Mouse (Mus musculus): ENCODE measurements around the gene Alg5. TPM values are rescaled to one million over a fixed set of nuclear protein-coding genes. Genes with fewer than 3 reads are reported as not detected.

Alg5 gene
- polyA plus RNA-seq, 1 experiment from 2014 or later = 66.3 TPM

DNA sequence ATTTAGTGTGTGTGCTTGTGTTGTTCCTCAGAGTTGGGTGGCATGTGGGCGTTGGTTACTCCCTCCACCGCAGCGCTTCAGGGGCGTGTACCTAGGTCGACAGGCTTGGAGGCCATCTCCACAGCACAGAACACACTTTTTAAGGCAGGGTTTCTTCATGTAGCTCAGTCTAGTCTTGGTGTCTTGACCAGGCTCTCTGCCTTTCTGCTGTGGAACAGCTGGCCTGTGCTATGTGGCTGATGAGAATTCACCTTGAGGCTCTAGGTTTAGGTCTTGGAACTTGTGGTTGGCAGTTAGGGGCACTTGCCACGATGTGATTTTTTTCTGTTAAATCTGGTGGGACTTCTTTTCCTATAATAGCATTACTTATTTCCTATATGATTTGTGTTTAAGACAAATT is 21.1 kb upstream of the Alg5 start, which contains the start of gene Gm21958:
Gene Gm21958 (minus strand): TSS at position 101 of the 400 bp plus-strand sequence.
- no peak within 1 kb of the TSS for H3K4me3 ChIP-seq (ENCODE audit: low read depth, low read length)
- H3K27ac ChIP-seq (replicated peaks; ENCODE audit: low read depth, low read length) = no peak within 1 kb of the TSS
- H3K9me3 ChIP-seq (ENCODE audit: control insufficient read depth, low read length) = no peaks in the 10 kb centered on the region
- H3K27me3 ChIP-seq (replicated peaks; ENCODE audit: control insufficient read depth, insufficient read depth, low read length) = no peaks in the 10 kb centered on the region
- 88% methylated on average over 6 of the region's 6 CpGs for WGBS
- no peak within 1 kb of the TSS for H3K4me2 ChIP-seq (ENCODE audit: low read depth, low read length)
- no peak within 1 kb of the TSS for H3K9ac ChIP-seq (ENCODE audit: low read depth, low read length)
- DNase-seq (ENCODE audit: low spot score) (no peak), ATAC-seq (ENCODE audit: low read depth) (no peak)
- peaks cover 87% of the 10 kb centered on the region for H3K36me3 ChIP-seq (ENCODE audit: control insufficient read depth, insufficient read depth, low read length)
- no peaks in the 10 kb centered on the region for H3K4me1 ChIP-seq (ENCODE audit: control insufficient read depth, insufficient read depth, low read length)

- DNase-seq (ENCODE audit: low spot score) = no peak
- no peak overlapping the region for H3K27ac ChIP-seq (replicated peaks; ENCODE audit: low read depth, low read length)
- no peak overlapping the region for H3K4me3 ChIP-seq (ENCODE audit: low read depth, low read length)
- H3K4me2 ChIP-seq (ENCODE audit: low read depth, low read length) = no peak overlapping the region
- H3K9me3 ChIP-seq (ENCODE audit: control insufficient read depth, low read length) = no peaks in the 10 kb centered on the region
- no peaks in the 10 kb centered on the region for H3K27me3 ChIP-seq (replicated peaks; ENCODE audit: control insufficient read depth, insufficient read depth, low read length)
- no peaks in the 10 kb centered on the region for H3K4me1 ChIP-seq (ENCODE audit: control insufficient read depth, insufficient read depth, low read length)
- H3K9ac ChIP-seq (ENCODE audit: low read depth, low read length) = no peak overlapping the region
- WGBS = 95% methylated on average over 6 of the region's 6 CpGs
- H3K36me3 ChIP-seq (ENCODE audit: control insufficient read depth, insufficient read depth, low read length) = peaks cover 79% of the 10 kb centered on the region
- no peak for ATAC-seq (ENCODE audit: low read depth)
Observed at GRCm38 (mm10) chr3:54715461-54715860, 19.9 kb upstream of the Alg5 start.

- 91% methylated on average over 6 of the region's 6 CpGs for WGBS
- H3K36me3 ChIP-seq (ENCODE audit: control insufficient read depth, insufficient read depth, low read length) = peaks cover 80% of the 10 kb centered on the region
- no peaks in the 10 kb centered on the region for H3K9me3 ChIP-seq (ENCODE audit: control insufficient read depth, low read length)
- no peak overlapping the region for H3K9ac ChIP-seq (ENCODE audit: low read depth, low read length)
- no peaks in the 10 kb centered on the region for H3K4me1 ChIP-seq (ENCODE audit: control insufficient read depth, insufficient read depth, low read length)
- DNase-seq (ENCODE audit: low spot score) (no peak), ATAC-seq (ENCODE audit: low read depth) (no peak)
- no peak overlapping the region for H3K4me2 ChIP-seq (ENCODE audit: low read depth, low read length)
- no peaks in the 10 kb centered on the region for H3K27me3 ChIP-seq (replicated peaks; ENCODE audit: control insufficient read depth, insufficient read depth, low read length)
- no peak overlapping the region for H3K4me3 ChIP-seq (ENCODE audit: low read depth, low read length)
- H3K27ac ChIP-seq (replicated peaks; ENCODE audit: low read depth, low read length) = no peak overlapping the region
Observed at GRCm38 (mm10) chr3:54717348-54717747, 18.0 kb upstream of the Alg5 start.

DNA sequence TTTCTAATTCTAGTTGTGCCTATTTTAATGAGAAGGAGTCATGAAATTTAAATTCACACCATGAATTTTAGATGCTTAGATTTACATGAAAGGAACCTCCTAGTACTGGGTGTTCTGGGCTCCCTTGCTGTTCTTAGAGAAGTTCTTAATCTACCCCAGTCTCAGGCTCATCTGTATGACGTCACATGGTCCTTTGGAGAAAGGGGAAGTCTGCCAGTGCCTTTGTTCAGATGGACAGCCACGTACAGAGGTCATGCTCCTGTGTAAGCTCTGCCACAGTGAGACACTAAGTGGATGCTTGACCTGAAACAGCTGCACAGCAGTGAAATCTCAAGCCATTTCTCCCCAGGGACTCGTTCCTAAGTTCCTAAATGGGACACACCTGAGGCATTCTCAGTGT is 16.4 kb upstream of the Alg5 start:
- DNase-seq (ENCODE audit: low spot score) (no peak), ATAC-seq (ENCODE audit: low read depth) (no peak)
- WGBS = 69% methylated on average over 3 of the region's 3 CpGs
- Histone ChIP-seq H3K27me3 (replicated peaks; ENCODE audit: control insufficient read depth, insufficient read depth, low read length) (no peaks in the 10 kb centered on the region), H3K4me3 (ENCODE audit: low read depth, low read length) (no peak overlapping the region), H3K36me3 (ENCODE audit: control insufficient read depth, insufficient read depth, low read length) (peaks cover 86% of the 10 kb centered on the region), H3K9ac (ENCODE audit: low read depth, low read length) (no peak overlapping the region), H3K9me3 (ENCODE audit: control insufficient read depth, low read length) (no peaks in the 10 kb centered on the region), H3K27ac (replicated peaks; ENCODE audit: low read depth, low read length) (no peak overlapping the region), H3K4me2 (ENCODE audit: low read depth, low read length) (no peak overlapping the region), H3K4me1 (ENCODE audit: control insufficient read depth, insufficient read depth, low read length) (no peaks in the 10 kb centered on the region)

DNA sequence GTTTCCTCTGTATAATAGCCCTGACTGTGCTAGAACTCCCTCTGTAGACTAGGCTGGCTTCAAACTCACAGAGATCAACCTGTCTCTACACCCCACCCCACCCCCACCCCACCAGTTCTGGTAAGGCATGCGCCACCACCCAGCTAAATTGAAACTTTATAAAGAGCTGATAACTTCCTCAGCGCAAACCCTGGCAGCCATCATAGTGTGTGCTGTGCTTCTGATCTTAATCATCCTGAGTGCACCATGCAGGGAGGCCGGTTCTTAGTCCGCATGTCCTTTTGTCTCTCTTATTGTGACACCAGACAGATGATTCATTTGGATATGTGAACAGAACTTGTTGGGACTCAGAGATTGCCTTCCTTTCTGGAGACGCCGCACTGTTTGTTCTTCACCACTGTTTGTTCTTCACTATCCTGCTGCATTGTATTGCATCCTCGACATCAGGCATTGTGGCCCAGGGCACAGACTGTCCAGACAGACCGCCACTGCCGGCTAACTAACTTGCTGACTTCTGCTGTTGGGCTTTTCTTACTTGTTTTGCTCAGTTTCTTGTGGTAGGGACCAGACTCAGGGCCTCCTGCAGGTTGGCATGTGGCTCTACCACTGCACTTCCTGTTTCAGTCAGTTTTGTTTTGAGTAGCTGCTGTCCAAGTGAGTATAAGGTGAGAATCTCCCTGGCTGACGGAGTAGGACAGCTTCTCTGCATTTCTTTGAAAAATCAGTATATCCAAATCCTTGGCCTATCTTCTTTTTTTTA is 11.4 kb upstream of the Alg5 start:
- no peak overlapping the region for H3K9ac ChIP-seq (ENCODE audit: low read depth, low read length)
- ATAC-seq (ENCODE audit: low read depth) (no peak), DNase-seq (ENCODE audit: low spot score) (no peak)
- no peak overlapping the region for H3K4me2 ChIP-seq (ENCODE audit: low read depth, low read length)
- no peak overlapping the region for H3K27ac ChIP-seq (replicated peaks; ENCODE audit: low read depth, low read length)
- no peaks in the 10 kb centered on the region for H3K9me3 ChIP-seq (ENCODE audit: control insufficient read depth, low read length)
- no peaks in the 10 kb centered on the region for H3K27me3 ChIP-seq (replicated peaks; ENCODE audit: control insufficient read depth, insufficient read depth, low read length)
- no peaks in the 10 kb centered on the region for H3K4me1 ChIP-seq (ENCODE audit: control insufficient read depth, insufficient read depth, low read length)
- no peak overlapping the region for H3K4me3 ChIP-seq (ENCODE audit: low read depth, low read length)
- H3K36me3 ChIP-seq (ENCODE audit: control insufficient read depth, insufficient read depth, low read length) = peaks cover 81% of the 10 kb centered on the region
- 88% methylated on average over 10 of the region's 10 CpGs for WGBS

DNA sequence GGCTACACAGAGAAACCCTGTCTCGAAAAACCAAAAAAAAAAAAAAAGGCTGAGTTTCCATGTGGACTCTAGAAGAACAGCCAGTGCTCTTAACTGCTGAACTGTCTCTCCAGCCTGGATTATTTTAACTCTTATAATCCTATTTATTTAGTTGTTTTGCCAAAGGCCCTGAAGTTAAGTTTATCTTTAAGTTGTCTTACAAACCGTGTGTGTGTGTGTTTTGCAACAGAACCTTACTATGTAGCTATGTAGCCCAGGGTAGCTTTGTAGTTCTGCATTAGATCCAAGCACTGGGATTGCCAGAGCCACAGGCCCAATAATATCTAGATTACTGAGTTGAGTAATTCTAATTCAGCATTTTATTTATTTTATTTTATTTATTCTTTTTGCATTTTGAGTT is 10.0 kb upstream of the Alg5 start:
- no peak overlapping the region for H3K9ac ChIP-seq (ENCODE audit: low read depth, low read length)
- DNase-seq (ENCODE audit: low spot score) (no peak), ATAC-seq (ENCODE audit: low read depth) (no peak)
- H3K27me3 ChIP-seq (replicated peaks; ENCODE audit: control insufficient read depth, insufficient read depth, low read length) = no peaks in the 10 kb centered on the region
- no peak overlapping the region for H3K27ac ChIP-seq (replicated peaks; ENCODE audit: low read depth, low read length)
- no peak overlapping the region for H3K4me2 ChIP-seq (ENCODE audit: low read depth, low read length)
- no peaks in the 10 kb centered on the region for H3K9me3 ChIP-seq (ENCODE audit: control insufficient read depth, low read length)
- no peak overlapping the region for H3K4me3 ChIP-seq (ENCODE audit: low read depth, low read length)
- WGBS = 81% methylated on average over 2 of the region's 2 CpGs
- H3K36me3 ChIP-seq (ENCODE audit: control insufficient read depth, insufficient read depth, low read length) = peaks cover 89% of the 10 kb centered on the region
- H3K4me1 ChIP-seq (ENCODE audit: control insufficient read depth, insufficient read depth, low read length) = no peaks in the 10 kb centered on the region

GRCm38 (mm10) chr3:54727588-54727987 is 7.8 kb upstream of the Alg5 start:
- no peaks in the 10 kb centered on the region for H3K9me3 ChIP-seq (ENCODE audit: control insufficient read depth, low read length)
- H3K4me1 ChIP-seq (ENCODE audit: control insufficient read depth, insufficient read depth, low read length) = no peaks in the 10 kb centered on the region
- H3K4me3 ChIP-seq (ENCODE audit: low read depth, low read length) = no peak overlapping the region
- no peak for DNase-seq (ENCODE audit: low spot score)
- no peak overlapping the region for H3K4me2 ChIP-seq (ENCODE audit: low read depth, low read length)
- H3K36me3 ChIP-seq (ENCODE audit: control insufficient read depth, insufficient read depth, low read length) = peaks cover 89% of the 10 kb centered on the region
- no peaks in the 10 kb centered on the region for H3K27me3 ChIP-seq (replicated peaks; ENCODE audit: control insufficient read depth, insufficient read depth, low read length)
- WGBS = 96% methylated on average over 2 of the region's 2 CpGs
- ATAC-seq (ENCODE audit: low read depth) = no peak
- H3K9ac ChIP-seq (ENCODE audit: low read depth, low read length) = no peak overlapping the region
- H3K27ac ChIP-seq (replicated peaks; ENCODE audit: low read depth, low read length) = no peak overlapping the region

- Histone ChIP-seq H3K27ac (replicated peaks; ENCODE audit: low read depth, low read length) (no peak overlapping the region), H3K9me3 (ENCODE audit: control insufficient read depth, low read length) (no peaks in the 10 kb centered on the region), H3K36me3 (ENCODE audit: control insufficient read depth, insufficient read depth, low read length) (peaks cover 89% of the 10 kb centered on the region), H3K27me3 (replicated peaks; ENCODE audit: control insufficient read depth, insufficient read depth, low read length) (no peaks in the 10 kb centered on the region), H3K4me1 (ENCODE audit: control insufficient read depth, insufficient read depth, low read length) (no peaks in the 10 kb centered on the region), H3K9ac (ENCODE audit: low read depth, low read length) (no peak overlapping the region), H3K4me2 (ENCODE audit: low read depth, low read length) (no peak overlapping the region), H3K4me3 (ENCODE audit: low read depth, low read length) (no peak overlapping the region)
- DNase-seq (ENCODE audit: low spot score) (no peak), ATAC-seq (ENCODE audit: low read depth) (no peak)
- 89% methylated on average over 6 of the region's 6 CpGs for WGBS
Observed at GRCm38 (mm10) chr3:54728100-54728499, 7.2 kb upstream of the Alg5 start.

DNA sequence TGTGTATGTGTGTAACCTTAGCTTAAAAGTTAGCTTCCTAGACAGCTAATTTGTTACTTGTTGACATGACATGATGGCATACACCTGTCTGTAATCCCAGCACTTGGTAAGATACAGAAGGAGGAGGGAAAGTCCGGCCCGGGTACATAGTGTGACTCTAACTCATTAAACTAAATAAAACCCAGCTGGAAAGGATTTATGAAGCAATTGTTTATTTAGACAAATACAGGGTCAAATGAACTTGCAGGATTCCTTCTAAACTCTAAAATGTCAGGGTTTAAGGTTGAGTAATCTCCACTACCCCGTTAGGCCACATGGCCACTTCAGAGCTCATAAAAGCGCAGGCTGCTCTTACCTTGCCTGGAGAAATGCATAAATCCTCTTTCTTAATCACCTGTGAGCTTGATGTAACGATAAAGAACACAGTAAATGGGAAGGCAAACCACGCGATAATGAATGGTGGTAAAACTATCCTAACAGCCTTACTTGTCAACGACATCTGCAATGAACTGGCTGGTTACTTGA is 3.7 kb upstream of the Alg5 start:
- ATAC-seq (ENCODE audit: low read depth) = no peak
- no peak overlapping the region for H3K4me3 ChIP-seq (ENCODE audit: low read depth, low read length)
- WGBS = 75% methylated on average over 8 of the region's 8 CpGs
- no peaks in the 10 kb centered on the region for H3K27me3 ChIP-seq (replicated peaks; ENCODE audit: control insufficient read depth, insufficient read depth, low read length)
- peaks cover 68% of the 10 kb centered on the region for H3K36me3 ChIP-seq (ENCODE audit: control insufficient read depth, insufficient read depth, low read length)
- H3K27ac ChIP-seq (replicated peaks; ENCODE audit: low read depth, low read length) = no peak overlapping the region
- H3K4me2 ChIP-seq (ENCODE audit: low read depth, low read length) = no peak overlapping the region
- no peak overlapping the region for H3K9ac ChIP-seq (ENCODE audit: low read depth, low read length)
- no peaks in the 10 kb centered on the region; the same call in 1 of the 2 replicates for H3K4me1 ChIP-seq (ENCODE audit: control insufficient read depth, insufficient read depth, low read length)
- DNase-seq (ENCODE audit: low spot score) = no peak
- no peaks in the 10 kb centered on the region for H3K9me3 ChIP-seq (ENCODE audit: control insufficient read depth, low read length)
